Mouse (Mus musculus) kidney, adult 2 months (tissue): Measurements from ENCODE around the gene Birc5.

ENCODE experiments used
- CTCF ChIP-seq: fragments of 200-500 bp; conservative IDR thresholded peaks from 2 replicates; pipeline ENCODE4 v1.5.1; 2011; ENCODE audit warnings: low read depth, mild to moderate bottlenecking, control low read depth, low read length, moderate library complexity, mixed read lengths; ENCODE audit not compliant: insufficient read depth, insufficient read length
- POLR2A ChIP-seq: fragments of 200-500 bp; IDR thresholded peaks from one replicate; pipeline ENCODE4 v1.6.1; 2011; ENCODE audit warnings: low read depth, low read length, control low read depth

DNA sequence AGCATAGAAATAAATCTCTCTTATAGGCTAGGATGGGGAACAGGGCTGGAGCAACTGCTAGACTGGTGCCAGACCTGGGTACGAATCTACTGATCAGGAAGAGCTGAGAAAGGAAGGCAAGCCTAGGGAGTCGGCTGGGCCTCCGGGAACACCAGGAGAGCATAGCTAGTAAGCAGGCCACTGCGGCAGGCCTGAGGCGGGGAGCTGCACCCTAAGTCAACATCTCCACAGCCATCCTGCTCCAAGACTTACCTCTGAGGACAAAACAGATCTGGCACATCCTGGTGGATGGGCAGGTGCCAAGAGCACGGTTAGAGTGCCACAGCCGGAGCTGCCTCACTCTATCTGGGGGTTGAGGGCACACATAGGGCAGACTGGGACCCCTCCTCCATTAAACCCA, 28.9 kb upstream of the Birc5 start:
- TF ChIP-seq CTCF (no peak), POLR2A (no peak)
